Mouse (Mus musculus) ES-E14 (cell line): ENCODE results near the gene Dapk3. TPM values are rescaled to one million over a fixed set of nuclear protein-coding genes. Genes with fewer than 3 reads are reported as not detected.
"Not testable (repeated sequence)": the region's sequence is repeated elsewhere in the genome, so short reads cannot be mapped to it uniquely, and the experiment has no call there.

Experiments
- DNase-seq: peaks from one replicate; pipeline ENCODE4 v3.0.0-alpha.2; 2013; ENCODE audit warnings: low read depth, low spot score
- H3K27ac ChIP-seq: 2 replicates; pipeline ENCODE4 v1.5.1; 2012; ENCODE audit warnings: low read depth, mild to moderate bottlenecking, low read length, moderate library complexity, mixed read lengths; ENCODE audit not compliant: poor library complexity, insufficient read depth, severe bottlenecking
- H3K36me3 ChIP-seq: 2 replicates; pipeline ENCODE4 v1.6.1; 2012; ENCODE audit warnings: mild to moderate bottlenecking, low read length, moderate library complexity, mixed read lengths; ENCODE audit not compliant: control insufficient read depth, poor library complexity, insufficient read depth, severe bottlenecking
- H3K4me1 ChIP-seq, 2 experiments: fragments of 150-350 bp in 1 of 2; sonication (generic) in 1 of 2; 2 replicates each; pipeline ENCODE4 v1.6.1; 2012; ENCODE audit warnings: low read length in 2 of 2, mild to moderate bottlenecking in 1 of 2, mixed read lengths in 1 of 2; ENCODE audit not compliant: control insufficient read depth in 2 of 2, insufficient read depth in 2 of 2, poor library complexity in 1 of 2
- H3K4me3 ChIP-seq, 2 experiments: fragments of 150-350 bp in 1 of 2; sonication (generic) in 1 of 2; 2 replicates each; pipeline ENCODE4 v1.5.1; 2012; ENCODE audit warnings: low read length in 2 of 2, low read depth in 1 of 2, mild to moderate bottlenecking in 1 of 2, mixed read lengths in 1 of 2; ENCODE audit not compliant: insufficient read depth in 1 of 2, poor library complexity in 1 of 2, severe bottlenecking in 1 of 2
- H3K9ac ChIP-seq: 2 replicates; pipeline ENCODE4 v1.6.1; 2012; ENCODE audit warnings: low read depth, mild to moderate bottlenecking, low read length, mixed read lengths; ENCODE audit not compliant: poor library complexity, insufficient read depth, severe bottlenecking
- H3K9me3 ChIP-seq: fragments of 150-350 bp; sonication (generic); 2 replicates; pipeline ENCODE4 v1.6.1; 2012; ENCODE audit warnings: low read depth, mild to moderate bottlenecking, low read length; ENCODE audit not compliant: control insufficient read depth, insufficient read depth
- CHD2 ChIP-seq: IDR thresholded peaks from 2 replicates; pipeline ENCODE4 v1.6.1; 2014; ENCODE audit warnings: mild to moderate bottlenecking, low read depth, low read length, inconsistent platforms
- HCFC1 ChIP-seq: IDR thresholded peaks from 2 replicates; pipeline ENCODE4 v1.6.1; 2012; ENCODE audit warnings: low read length, inconsistent platforms, borderline replicate concordance; ENCODE audit not compliant: insufficient read depth
- MAFK ChIP-seq: IDR thresholded peaks from 2 replicates; pipeline ENCODE4 v1.6.1; 2014; ENCODE audit warnings: mild to moderate bottlenecking, low read depth, low read length, inconsistent platforms; ENCODE audit not compliant: insufficient read depth
- ZC3H11A ChIP-seq: IDR thresholded peaks from 2 replicates; pipeline ENCODE4 v1.6.1; 2012; ENCODE audit warnings: low read depth, mild to moderate bottlenecking, inconsistent platforms, low read length, borderline replicate concordance
- ZNF384 ChIP-seq: IDR thresholded peaks from 2 replicates; pipeline ENCODE4 v1.6.1; 2012; ENCODE audit warnings: low read depth, low read length, inconsistent platforms
- in situ Hi-C, 2 experiments: fragments of 600-800 bp; cut with MboI; formaldehyde crosslinking; loops; one replicate each; pipeline ENCODE4 v1.15.1; 2025; ENCODE audit warnings: low sequenced_read_pairs in 2 of 2, inconsistent platforms in 1 of 2; ENCODE audit not compliant: unreplicated experiment in 2 of 2
- total RNA-seq: library from RNA; depleted of rRNA; stranded (reverse); fragments of 300-350 nt; gene quantifications from 2 replicates; pipeline ENCODE4 v1.2.3, GENCODE M21; 2012

The Dapk3 gene
- total RNA-seq, 1 experiment, result 65.1 TPM

DNA sequence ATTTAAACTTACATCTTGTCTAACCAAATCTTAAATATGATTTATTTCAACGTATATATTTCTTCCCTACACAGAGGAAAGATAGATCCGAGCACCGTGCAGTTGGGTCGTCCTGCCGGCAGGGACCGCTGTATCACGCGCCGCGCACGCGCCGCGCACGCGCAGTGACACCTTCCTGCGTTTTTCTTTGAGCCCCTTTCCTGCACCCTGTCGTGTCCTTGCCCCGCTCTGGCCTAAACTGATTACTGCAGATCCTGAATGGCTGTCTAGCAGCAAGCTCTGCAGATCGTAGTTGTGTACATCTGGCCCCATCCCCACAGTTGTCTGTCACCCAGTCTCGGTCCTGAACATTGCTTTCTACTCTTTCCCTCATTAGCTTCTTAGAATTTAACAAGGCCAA lies 9.7 kb upstream of the Dapk3 start:
- H3K27ac ChIP-seq, result peak overlapping the region; percentile 32; the same call in 1 of the 2 replicates
- no peaks in the 10 kb centered on the region for H3K9me3 ChIP-seq
- in situ Hi-C loops, result no loop called here
- peak overlapping the region; percentile 49; the same call in 1 of the 2 replicates for H3K9ac ChIP-seq
- 0 out of 4 replicates have a peak overlapping the region, but pooled peaks of 1 of the 2 experiments have one; percentile 11 for H3K4me3 ChIP-seq
- no peak for TF ChIP-seq HCFC1
- TF ChIP-seq ZC3H11A, result no peak
- no peak for TF ChIP-seq CHD2
- no peak for TF ChIP-seq MAFK
- no peak for TF ChIP-seq ZNF384
- DNase-seq, result no peak
- peaks cover 4 to 6% of the 10 kb centered on the region in 2 experiments; a peak in 3 of 4 replicates for H3K4me1 ChIP-seq
- H3K36me3 ChIP-seq, result peaks cover 14% of the 10 kb centered on the region

DNA sequence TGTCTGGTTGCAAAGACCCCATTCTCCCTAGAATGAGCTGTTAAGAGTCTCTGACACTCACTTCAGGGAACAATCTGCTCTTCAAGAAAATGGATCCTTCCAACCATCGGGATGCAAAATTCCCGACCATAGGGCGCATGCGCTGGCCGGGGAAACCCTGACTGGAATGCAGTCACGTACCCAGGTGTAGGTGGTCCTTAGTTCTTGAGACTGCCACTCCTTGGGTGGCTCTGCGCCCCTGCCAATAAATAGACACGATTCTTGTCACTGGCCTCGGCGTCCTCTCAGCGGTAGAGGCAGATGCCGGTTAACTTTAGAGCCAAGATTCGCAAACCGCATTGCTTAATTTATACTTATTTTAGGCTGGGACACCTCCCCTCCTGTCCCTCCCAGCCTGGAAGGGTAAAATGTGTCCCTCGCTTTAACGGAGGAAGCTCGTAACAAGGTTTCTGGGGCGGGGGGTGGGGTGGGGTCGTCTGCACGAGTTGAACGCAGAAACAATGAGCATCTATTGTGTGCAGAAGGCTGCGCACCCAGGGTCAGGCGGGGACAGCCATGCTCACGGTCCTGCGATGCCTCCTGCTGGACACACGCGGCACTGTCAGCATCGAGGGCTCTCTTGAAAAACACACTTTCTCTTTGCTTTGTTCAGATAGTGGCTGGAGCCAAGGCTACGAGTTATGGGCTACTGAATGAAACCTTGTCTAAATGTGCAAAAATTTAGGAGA lies 8.0 kb upstream of the Dapk3 start:
- no peaks in the 10 kb centered on the region for H3K9me3 ChIP-seq
- H3K36me3 ChIP-seq, result peaks cover 31% of the 10 kb centered on the region
- peak overlapping the region; percentile 87 for H3K27ac ChIP-seq
- peak overlapping the region; percentile 63 to 65 for H3K4me3 ChIP-seq
- H3K4me1 ChIP-seq, result peaks cover under 1 to 8% of the 10 kb centered on the region in 2 experiments; a peak in 2 of 4 replicates
- H3K9ac ChIP-seq, result peak overlapping the region; percentile 72
- TF ChIP-seq MAFK, result 0 out of 2 replicates have a peak, but pooled peaks have one; percentile 7
- peak; percentile 14; the same call in 1 of the 2 replicates for TF ChIP-seq HCFC1
- no peak for TF ChIP-seq CHD2
- TF ChIP-seq ZNF384, result no peak
- TF ChIP-seq ZC3H11A, result no peak
- DNase-seq, result peak; percentile 83
- in situ Hi-C loops, result no loop called here

DNA sequence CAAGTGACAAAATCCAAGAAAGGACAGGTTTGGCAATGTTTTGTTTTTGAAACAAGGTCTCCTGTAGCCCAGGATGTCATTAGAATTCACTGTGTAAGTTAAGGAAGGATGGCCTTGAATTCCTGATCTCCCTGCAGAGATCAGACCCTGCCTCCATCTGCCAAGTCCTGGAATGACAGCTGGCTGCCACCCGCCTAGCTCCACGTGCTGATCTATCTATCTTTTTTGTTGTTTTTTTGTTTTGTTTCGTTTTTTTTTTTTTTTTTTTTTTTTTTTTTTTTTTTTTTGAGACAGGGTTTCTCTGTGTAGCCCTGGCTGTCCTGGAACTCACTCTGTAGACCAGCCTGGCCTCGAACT lies 7.5 kb upstream of the Dapk3 start:
- H3K9ac ChIP-seq, H3K9me3 ChIP-seq, DNase-seq, in situ Hi-C loops, H3K4me1 ChIP-seq, H3K4me3 ChIP-seq, H3K27ac ChIP-seq: not testable (repeated sequence)
- peaks cover 36% of the 10 kb centered on the region for H3K36me3 ChIP-seq
- TF ChIP-seq ZNF384, result peak; percentile 49; the same call in 1 of the 2 replicates

DNA sequence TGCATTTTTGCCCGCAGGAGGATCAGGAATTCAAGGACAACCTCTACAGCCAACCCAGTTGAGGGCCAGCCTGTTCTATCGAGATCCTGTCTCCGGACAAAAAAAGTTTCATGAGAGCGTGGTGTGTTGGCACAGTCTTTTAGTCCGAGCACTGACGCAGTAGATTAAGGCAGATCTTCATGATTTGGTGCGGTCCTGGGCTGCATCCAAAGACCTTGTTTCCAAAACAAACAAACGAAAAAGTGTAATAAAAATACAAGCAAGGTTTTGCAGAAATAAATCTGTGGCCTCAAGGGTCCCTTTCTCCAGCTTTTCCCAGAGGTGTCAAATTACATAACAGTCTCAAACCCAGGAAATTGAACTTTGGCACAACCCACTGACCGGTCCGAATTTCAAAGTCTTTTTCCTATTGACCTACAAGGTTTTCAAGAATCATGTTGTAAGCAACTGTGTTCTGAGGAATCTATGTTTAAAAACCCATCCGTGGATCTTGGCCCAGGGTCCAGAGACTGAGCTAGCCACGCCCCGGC lies 6.8 kb upstream of the Dapk3 start:
- Histone ChIP-seq H3K27ac (no peak overlapping the region; the same call in 1 of the 2 replicates), H3K4me1 (peaks cover 0 to 10% of the 10 kb centered on the region in 2 experiments; a peak in 2 of 4 replicates), H3K9ac (peak overlapping the region; percentile 48; the same call in 1 of the 2 replicates), H3K9me3 (no peaks in the 10 kb centered on the region), H3K4me3 (peak overlapping the region; percentile 60 to 74), H3K36me3 (peaks cover 43% of the 10 kb centered on the region)
- DNase-seq, result no peak
- TF ChIP-seq MAFK (no peak), HCFC1 (no peak), ZC3H11A (no peak), ZNF384 (no peak), CHD2 (no peak)
- in situ Hi-C loops, result no loop called here
